Mouse (Mus musculus) MEL (cell line): ENCODE data around the gene Kmt2a.

Experiments used
- CHD1 ChIP-seq: IDR thresholded peaks from 2 replicates; pipeline ENCODE4 v1.6.1; 2012; ENCODE audit warnings: low read depth, mild to moderate bottlenecking, inconsistent platforms, low read length, improper control_type of control experiment
- CTCF ChIP-seq, 3 experiments: IDR thresholded peaks in 2 of 3; conservative IDR thresholded peaks in 1 of 3; 2 replicates each; pipeline ENCODE4 v1.5.1; 2011 to 2012; ENCODE audit warnings: low read length in 3 of 3, low read depth in 2 of 3, mild to moderate bottlenecking in 2 of 3, improper control_type of control experiment in 1 of 3, inconsistent platforms in 1 of 3, mixed read lengths in 1 of 3, moderate library complexity in 1 of 3; ENCODE audit not compliant: control insufficient read depth in 1 of 3, insufficient read depth in 1 of 3, poor library complexity in 1 of 3, severe bottlenecking in 1 of 3
- EP300 ChIP-seq, 2 experiments: IDR thresholded peaks; 2 replicates each; pipeline ENCODE4 v1.6.1; 2011; ENCODE audit warnings: improper control_type of control experiment in 2 of 2, low read length in 2 of 2, low read depth in 1 of 2, mild to moderate bottlenecking in 1 of 2
- MXI1 ChIP-seq: IDR thresholded peaks from 2 replicates; pipeline ENCODE4 v1.6.1; 2011; ENCODE audit warnings: mild to moderate bottlenecking, low read depth, low read length, improper control_type of control experiment
- MYC ChIP-seq: IDR thresholded peaks from 2 replicates; pipeline ENCODE4 v1.6.1; 2011; ENCODE audit warnings: low read depth, mild to moderate bottlenecking, low read length, improper control_type of control experiment, moderate library complexity
- POLR2A ChIP-seq, 2 experiments: IDR thresholded peaks; 2 replicates each; pipeline ENCODE4 v1.6.1; 2011 to 2012; ENCODE audit warnings: low read length in 2 of 2, mild to moderate bottlenecking in 2 of 2, control low read depth in 1 of 2, improper control_type of control experiment in 1 of 2, low read depth in 1 of 2, moderate library complexity in 1 of 2; ENCODE audit not compliant: control insufficient read depth in 1 of 2, insufficient read depth in 1 of 2, poor library complexity in 1 of 2
- SIN3A ChIP-seq: IDR thresholded peaks from 2 replicates; pipeline ENCODE4 v1.6.1; 2012; ENCODE audit warnings: low read length, improper control_type of control experiment, inconsistent platforms
- USF1 ChIP-seq: IDR thresholded peaks from 2 replicates; pipeline ENCODE4 v1.6.1; 2014; ENCODE audit warnings: low read depth, mild to moderate bottlenecking, inconsistent platforms, low read length, improper control_type of control experiment, moderate library complexity
- ZNF384 ChIP-seq: IDR thresholded peaks from 2 replicates; pipeline ENCODE4 v1.6.1; 2012; ENCODE audit warnings: low read depth, mild to moderate bottlenecking, inconsistent platforms, low read length, improper control_type of control experiment

DNA sequence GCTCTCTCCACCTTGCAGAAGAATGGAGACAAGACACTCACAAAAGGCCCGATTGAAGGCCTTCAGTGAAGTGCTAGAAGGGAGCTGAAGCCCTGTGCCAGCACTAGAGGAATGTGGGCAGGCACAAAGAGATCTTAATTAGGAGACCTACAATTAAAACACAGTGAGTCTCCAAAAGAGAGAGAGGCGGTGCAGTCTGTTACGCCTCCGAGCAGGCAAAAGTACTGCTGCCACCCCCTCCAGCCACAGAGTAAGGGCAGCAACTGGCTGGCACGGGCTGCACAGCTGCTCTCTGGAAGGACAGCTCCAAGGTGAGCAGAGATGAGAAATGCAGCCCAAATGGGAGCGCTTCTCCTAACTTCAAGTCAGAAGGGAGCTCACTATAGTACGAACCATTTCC, 5.6 kb downstream of the Kmt2a start:
- TF ChIP-seq POLR2A (IDR thresholded peaks at IDR 0.05; ENCODE audit: control insufficient read depth in 1 of 2, insufficient read depth in 1 of 2, low read depth in 1 of 2, low read length in 2 of 2, poor library complexity in 1 of 2), result no peak
- TF ChIP-seq CHD1, result no peak
- TF ChIP-seq MYC, result no peak
- TF ChIP-seq ZNF384, result no peak
- TF ChIP-seq MXI1, result no peak
- TF ChIP-seq EP300 (IDR thresholded peaks at IDR 0.05; ENCODE audit: low read depth in 1 of 2, low read length in 2 of 2), result no peak
- no peak for TF ChIP-seq USF1
- TF ChIP-seq SIN3A, result no peak
- TF ChIP-seq CTCF (IDR thresholded peaks at IDR 0.05 in 2 of 3, conservative IDR thresholded peaks at IDR 0.05 in 1 of 3; ENCODE audit: control insufficient read depth in 1 of 3, insufficient read depth in 1 of 3, low read depth in 2 of 3, low read length in 3 of 3, poor library complexity in 1 of 3, severe bottlenecking in 1 of 3), result no peak
